ENCODE assay signal across 8 mouse cellular contexts in the genomic region with DNA sequence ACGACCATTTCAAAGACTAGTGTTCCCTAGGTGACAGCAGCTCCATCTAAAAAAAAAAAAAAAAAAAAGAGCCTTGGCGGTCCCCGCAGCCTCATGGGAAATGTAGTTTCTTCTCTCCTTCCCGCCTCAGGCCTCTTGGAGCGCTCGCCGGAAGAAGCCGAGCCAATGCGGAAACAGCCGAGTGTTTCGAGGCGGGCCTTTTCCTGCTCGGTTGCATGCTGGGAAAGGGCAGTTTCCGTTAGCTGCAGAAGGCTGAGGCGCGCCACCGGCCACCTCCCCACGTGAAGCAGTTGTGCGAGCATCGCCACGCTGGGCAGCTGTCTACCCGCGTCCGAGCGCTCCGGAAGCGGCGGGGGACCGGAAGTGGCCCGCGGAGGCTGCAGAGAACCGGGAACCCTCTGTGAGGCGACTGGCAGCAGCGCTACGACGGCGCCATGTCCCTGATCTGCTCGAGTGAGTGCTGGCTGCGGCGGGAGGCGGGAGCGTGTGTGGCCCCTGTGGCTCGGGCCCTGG. TPM values are rescaled to one million over a fixed set of nuclear protein-coding genes. Genes with fewer than 3 reads are reported as not detected.
DNase-seq lines count a peak whose midpoint lies in the region; ATAC-seq and TF ChIP-seq lines count a peak whose summit lies in the region.

A gene (plus strand): TSS at position 216 of the 513 bp plus-strand sequence.

- H3K36me3 ChIP-seq in heart, embryonic 10.5 days = peaks cover 29% of the 10 kb centered on the region
- H3K36me3 ChIP-seq in kidney, embryonic 15.5 days = peaks cover 28% of the 10 kb centered on the region

- peak within 1 kb of the TSS; percentile 72 for H3K4me2 ChIP-seq in kidney, embryonic 15.5 days

- peak within 1 kb of the TSS; percentile 84 for H3K27ac ChIP-seq in bone marrow macrophage, adult 2 months (ENCODE audit: insufficient read depth, low read depth, low read length)
- H3K27ac ChIP-seq in embryonic fibroblast, embryonic 13.5 days (ENCODE audit: insufficient read depth, low read length) = peak within 1 kb of the TSS; percentile 65
- H3K27ac ChIP-seq in heart, embryonic 10.5 days = peak within 1 kb of the TSS; percentile 92
- peak within 1 kb of the TSS; percentile 96 for H3K27ac ChIP-seq in kidney, embryonic 15.5 days

- DNase-seq in A20 (ENCODE audit: low read depth, low spot score) = peak; percentile 97
- peak; percentile 99 for DNase-seq in heart, embryonic 10.5 days (ENCODE audit: low spot score)
- peak; percentile 95 for DNase-seq in liver
- DNase-seq in spleen, postnatal 4 days (ENCODE audit: low spot score in 2 of 2) = peak; percentile 93 to 96

- H3K9ac ChIP-seq in kidney, embryonic 15.5 days = peak within 1 kb of the TSS; percentile 89

- no peaks in the 10 kb centered on the region for H3K27me3 ChIP-seq in heart, embryonic 10.5 days (ENCODE audit: insufficient read depth, poor library complexity, severe bottlenecking)
- H3K27me3 ChIP-seq in kidney, embryonic 15.5 days = no peaks in the 10 kb centered on the region

- H3K4me3 ChIP-seq in bone marrow macrophage, adult 2 months (ENCODE audit: insufficient read depth, low read length) = peak within 1 kb of the TSS; percentile 85
- H3K4me3 ChIP-seq in embryonic fibroblast, embryonic 13.5 days (ENCODE audit: insufficient read depth, low read length) = peak within 1 kb of the TSS; percentile 85
- peak within 1 kb of the TSS; percentile 93 for H3K4me3 ChIP-seq in heart, embryonic 10.5 days
- H3K4me3 ChIP-seq in kidney, embryonic 15.5 days (replicated peaks) = peak within 1 kb of the TSS; percentile 80

- peaks cover 9% of the 10 kb centered on the region for H3K4me1 ChIP-seq in bone marrow macrophage, adult 2 months (ENCODE audit: control insufficient read depth, insufficient read depth, low read length)
- H3K4me1 ChIP-seq in embryonic fibroblast, embryonic 13.5 days (ENCODE audit: control insufficient read depth, insufficient read depth, low read length) = peaks cover 5% of the 10 kb centered on the region
- H3K4me1 ChIP-seq in heart, embryonic 10.5 days = peaks cover 22% of the 10 kb centered on the region
- peaks cover 17% of the 10 kb centered on the region for H3K4me1 ChIP-seq in kidney, embryonic 15.5 days

- peak; percentile 96 for ATAC-seq in kidney, embryonic 15.5 days (replicated peaks; ENCODE audit: low FRiP score)
- peak; percentile 99 for ATAC-seq in monocyte, adult 5-6 weeks (replicated peaks; ENCODE audit: insufficient number of reproducible peaks, low FRiP score, low TSS enrichment, poor library complexity, severe bottlenecking)

- WGBS in heart, embryonic 10.5 days = under 1% methylated on average over 43 of the region's 43 CpGs
- WGBS in kidney, embryonic 15.5 days = under 1% methylated on average over 43 of the region's 43 CpGs

- H3K9me3 ChIP-seq in heart, embryonic 10.5 days = no peaks in the 10 kb centered on the region
- no peaks in the 10 kb centered on the region for H3K9me3 ChIP-seq in kidney, embryonic 15.5 days (replicated peaks)

- no peak for TF ChIP-seq CTCF in bone marrow macrophage, adult 2 months (IDR thresholded peaks at IDR 0.05; ENCODE audit: low read depth, low read length)
- no peak for TF ChIP-seq CTCF in embryonic fibroblast, embryonic 13.5 days (IDR thresholded peaks at IDR 0.05; ENCODE audit: borderline replicate concordance, insufficient read depth, low read length)

- TF ChIP-seq POLR2A in bone marrow macrophage, adult 2 months (IDR thresholded peaks at IDR 0.05; ENCODE audit: borderline replicate concordance, low read depth, low read length) = no peak; the same call in 1 of the 2 replicates
- peak; percentile 88 for TF ChIP-seq POLR2A in embryonic fibroblast, embryonic 13.5 days (IDR thresholded peaks at IDR 0.05; ENCODE audit: low read depth, low read length)

RNA-seq across cellular contexts. Expression of the gene that starts here (rescaled TPM):
- polyA plus RNA-seq in bone marrow macrophage, adult 2 months (2012; ENCODE audit: insufficient read depth, insufficient read length, missing spikeins) = 41.4 and 51.6 TPM in 2 replicates
- polyA plus RNA-seq in embryonic fibroblast, embryonic 13.5 days (2011; ENCODE audit: insufficient read length, low read depth, missing spikeins) = 115 TPM in 2 replicates
- 21.3 and 48.5 TPM in 2 replicates for polyA plus RNA-seq in heart, embryonic 10.5 days (2016; fragmentation: Nextera tagmentation; extraction: Ambion mirVana)
- polyA plus RNA-seq in kidney, embryonic 15.5 days (2015; fragmentation: Nextera tagmentation; extraction: Ambion mirVana) = 48.1 and 49.4 TPM in 2 replicates
- total RNA-seq in monocyte, adult 5-6 weeks (2017) = 74.0 to 103 TPM (median 96.6 TPM) in 3 replicates

Comparison
In these comparisons a context has a peak if more than half of its experiments do, and no peak if none do; other contexts are left out.
1. Peak in every context shown above with its lines: DNase-seq, ATAC-seq, H3K4me3 ChIP-seq and H3K27ac ChIP-seq.